ENCODE assay signal across 13 mouse cellular contexts in genomic region chr9:59706850-59707825, GRCm38 (mm10). TPM values are rescaled to one million over a fixed set of nuclear protein-coding genes. Genes with fewer than 3 reads are reported as not detected.
DNase-seq lines count a peak whose midpoint lies in the region; ATAC-seq and TF ChIP-seq lines count a peak whose summit lies in the region.
"Had no signal": no experiment of that assay in that cellular context is flagged by ENCODE, and none has a peak within 500 bp of the region (broad histone marks: within the 10 kb centered on the region; RNA-seq: fewer than 3 reads in every experiment).

No protein-coding gene starts in this region.

- no peak overlapping the region for H3K27ac ChIP-seq in ES-E14 (ENCODE audit: insufficient read depth, low read depth, low read length, poor library complexity, severe bottlenecking)
- H3K27ac ChIP-seq in stomach, embryonic 14.5 days (ENCODE audit: low read length), result no peak overlapping the region
- H3K27ac ChIP-seq: heart, adult 2 months; hindbrain, embryonic 13.5 days had no signal

- H3K4me2 ChIP-seq in stomach, embryonic 14.5 days (replicated peaks; ENCODE audit: low read depth, low read length), result no peak overlapping the region
- H3K4me2 ChIP-seq: hindbrain, embryonic 13.5 days had no signal

- H3K4me1 ChIP-seq in ES-E14 (ENCODE audit: control insufficient read depth in 2 of 2, insufficient read depth in 2 of 2, low read length in 2 of 2, poor library complexity in 1 of 2), result 0 out of 4 replicates have a peak, but pooled peaks cover 0 to 2% of the 10 kb centered on the region in 2 experiments
- H3K4me1 ChIP-seq in lung, adult 2 months (ENCODE audit: control insufficient read depth, insufficient read depth, low read length), result peaks cover 18% of the 10 kb centered on the region
- no peaks in the 10 kb centered on the region for H3K4me1 ChIP-seq in stomach, embryonic 14.5 days (ENCODE audit: control insufficient read depth, insufficient read depth, low read length)
- H3K4me1 ChIP-seq: hindbrain, embryonic 13.5 days had no signal

- H3K36me3 ChIP-seq in ES-E14 (ENCODE audit: control insufficient read depth, insufficient read depth, low read length, poor library complexity, severe bottlenecking), result no peaks in the 10 kb centered on the region
- H3K36me3 ChIP-seq in stomach, embryonic 14.5 days (ENCODE audit: control insufficient read depth, insufficient read depth, low read length), result no peaks in the 10 kb centered on the region
- H3K36me3 ChIP-seq: hindbrain, embryonic 13.5 days had no signal

- 43% methylated on average over 10 of the region's 10 CpGs for WGBS in lung, adult 2 months
- WGBS in stomach, embryonic 14.5 days, result 50% methylated on average over 10 of the region's 10 CpGs

- no peak for TF ChIP-seq POLR2A in lung, adult 2 months (IDR thresholded peaks at IDR 0.05; ENCODE audit: borderline replicate concordance, extremely low read depth, low read depth, low read length)

- in situ Hi-C loops in ES-E14 (cut with MboI; ENCODE audit: low sequenced_read_pairs in 2 of 2, unreplicated experiment in 2 of 2), result no loop called here

- no peak overlapping the region for H3K4me3 ChIP-seq in ES-E14 (ENCODE audit: insufficient read depth in 1 of 2, low read depth in 1 of 2, low read length in 2 of 2, poor library complexity in 1 of 2, severe bottlenecking in 1 of 2)
- H3K4me3 ChIP-seq in lung, adult 2 months (replicated peaks; ENCODE audit: extremely low read depth, low read depth, low read length), result no peak overlapping the region
- no peak overlapping the region for H3K4me3 ChIP-seq in stomach, embryonic 14.5 days (ENCODE audit: low read depth, low read length)
- H3K4me3 ChIP-seq: heart, adult 2 months; hindbrain, embryonic 13.5 days had no signal

- H3K9me3 ChIP-seq in ES-E14 (ENCODE audit: control insufficient read depth, insufficient read depth, low read depth, low read length), result no peaks in the 10 kb centered on the region
- no peaks in the 10 kb centered on the region for H3K9me3 ChIP-seq in stomach, embryonic 14.5 days (ENCODE audit: control insufficient read depth, low read depth, low read length)
- H3K9me3 ChIP-seq: hindbrain, embryonic 13.5 days had no signal

- ATAC-seq in CD4-positive, CD25-positive, alpha-beta regulatory T cell, adult 4 months, result no peak
- 0 out of 2 replicates have a peak, but pooled peaks have one; percentile 23 for ATAC-seq in stomach, embryonic 14.5 days (ENCODE audit: insufficient number of reproducible peaks, insufficient read depth, low FRiP score, low read depth)
- ATAC-seq: midbrain, embryonic 16.5 days had no signal

- no peak overlapping the region for H3K9ac ChIP-seq in ES-E14 (ENCODE audit: insufficient read depth, low read depth, low read length, poor library complexity, severe bottlenecking)
- no peak overlapping the region for H3K9ac ChIP-seq in stomach, embryonic 14.5 days (replicated peaks; ENCODE audit: low read depth, low read length)
- H3K9ac ChIP-seq: hindbrain, embryonic 13.5 days had no signal

- no peak for TF ChIP-seq CTCF in lung, adult 2 months (IDR thresholded peaks at IDR 0.05; ENCODE audit: insufficient read depth, low read length)

- H3K27me3 ChIP-seq in stomach, embryonic 14.5 days (ENCODE audit: control insufficient read depth, insufficient read depth, low read length), result no peaks in the 10 kb centered on the region
- H3K27me3 ChIP-seq: hindbrain, embryonic 13.5 days had no signal

- peak; percentile 12 for DNase-seq in CD4-positive, CD25-positive, alpha-beta regulatory T cell, adult 2 months (ENCODE audit: low read depth, low spot score)
- DNase-seq in ES-E14 (ENCODE audit: low read depth, low spot score), result peak; percentile 21
- DNase-seq in lung, adult 2 months, result peak; percentile 29
- no peak for DNase-seq in heart, adult 9 months (ENCODE audit: low spot score in 2 of 2)
- DNase-seq in ovary, adult 18-20 months (ENCODE audit: low spot score), result no peak
- DNase-seq in frontal cortex, postnatal 25 days (ENCODE audit: low spot score in 2 of 2), result no peak
- DNase-seq: heart, adult 2 months; layer of hippocampus, postnatal 36 days had no signal

TF ChIP-seq in ES-E14, 5 proteins besides CTCF, POLR2A, EP300 and RAD21:
- no peak for TF ChIP-seq CHD2 (IDR thresholded peaks at IDR 0.05; ENCODE audit: low read depth, low read length)
TF ChIP-seq in ES-E14: peak in this region for 0.

RNA-seq across cellular contexts. Expression of gene Gramd2, which starts 27.2 kb away (rescaled TPM):
- not detected for polyA plus RNA-seq in CD4-positive, CD25-positive, alpha-beta regulatory T cell, adult 4 months (2017; shearing (Covaris generic))
- 3.0 and 3.5 TPM in 2 replicates for total RNA-seq in ES-E14 (2012; rRNA removed)
- 113 and 115 TPM in 2 replicates for polyA plus RNA-seq in lung, adult 2 months (2012; rRNA removed)
- 1.1 and 1.5 TPM in 2 replicates for polyA plus RNA-seq in stomach, embryonic 14.5 days (2014; fragmentation: Nextera tagmentation; extraction: Ambion mirVana)
- total RNA-seq: heart, adult 2 months; liver, adult 2 months had no signal

RNA-seq across cellular contexts. Expression of gene Senp8, which starts 43.4 kb away (rescaled TPM):
- polyA plus RNA-seq in CD4-positive, CD25-positive, alpha-beta regulatory T cell, adult 4 months (2017; shearing (Covaris generic)), result 1 to 10 TPM; 6.4 to 7.2 TPM
- total RNA-seq in ES-E14 (2012; rRNA removed), result 5.0 and 6.1 TPM in 2 replicates
- polyA plus RNA-seq in lung, adult 2 months (2012; rRNA removed), result 1.2 and 1.3 TPM in 2 replicates
- 11.7 and 12.4 TPM in 2 replicates for polyA plus RNA-seq in stomach, embryonic 14.5 days (2014; fragmentation: Nextera tagmentation; extraction: Ambion mirVana)

RNA-seq across cellular contexts. Expression of gene Myo9a, which starts 43.6 kb away (rescaled TPM):
- polyA plus RNA-seq in CD4-positive, CD25-positive, alpha-beta regulatory T cell, adult 4 months (2017; shearing (Covaris generic)), result 10 to 100 TPM; 42.0 to 61.6 TPM
- 13.0 and 17.0 TPM in 2 replicates for total RNA-seq in ES-E14 (2012; rRNA removed)
- 2.6 and 5.2 TPM in 2 replicates for polyA plus RNA-seq in lung, adult 2 months (2012; rRNA removed)
- polyA plus RNA-seq in stomach, embryonic 14.5 days (2014; fragmentation: Nextera tagmentation; extraction: Ambion mirVana), result 18.9 and 19.8 TPM in 2 replicates

RNA-seq across cellular contexts. Expression of gene Pkm, which starts 51.0 kb away (rescaled TPM):
- polyA plus RNA-seq in CD4-positive, CD25-positive, alpha-beta regulatory T cell, adult 4 months (2017; shearing (Covaris generic)), result 1,000 to 10,000 TPM in 1 of 2 experiments, 100 to 1,000 TPM in 1; 810 to 1,266 TPM
- total RNA-seq in ES-E14 (2012; rRNA removed), result 2,243 and 2,388 TPM in 2 replicates
- polyA plus RNA-seq in lung, adult 2 months (2012; rRNA removed), result 559 and 708 TPM in 2 replicates
- 1,134 and 1,145 TPM in 2 replicates for polyA plus RNA-seq in stomach, embryonic 14.5 days (2014; fragmentation: Nextera tagmentation; extraction: Ambion mirVana)

Comparison
In these comparisons a context has a peak if more than half of its experiments do, and no peak if none do; other contexts are left out.
1. DNase-seq: peak in CD4-positive, CD25-positive, alpha-beta regulatory T cell, adult 2 months (single experiment), ES-E14 (single experiment) and lung, adult 2 months (single experiment); none in heart, adult 9 months (0 of 2), ovary, adult 18-20 months (single experiment) and frontal cortex, postnatal 25 days (0 of 2).
2. RNA of gene Gramd2, which starts 27.2 kb away (polyA plus RNA-seq): 113 to 115 TPM in lung, adult 2 months; 1.1 to 1.5 TPM in stomach, embryonic 14.5 days and not detected in CD4-positive, CD25-positive, alpha-beta regulatory T cell, adult 4 months; every median in the first group is over 10 times any median in the second.